Mouse (Mus musculus) bone marrow macrophage, adult 2 months (primary cell): ENCODE results near the gene Ppp2r5a.

ENCODE experiments used
- CTCF ChIP-seq: IDR thresholded peaks from 2 replicates; pipeline ENCODE4 v1.5.1; 2012; ENCODE audit warnings: low read depth, mild to moderate bottlenecking, low read length, moderate library complexity
- POLR2A ChIP-seq: IDR thresholded peaks from 2 replicates; pipeline ENCODE4 v1.6.1; 2012; ENCODE audit warnings: mild to moderate bottlenecking, low read depth, low read length, borderline replicate concordance

GRCm38 (mm10) chr1:191404721-191405329, 1.8 kb upstream of the Ppp2r5a start:
- TF ChIP-seq POLR2A (no peak), CTCF (no peak)
